Mouse (Mus musculus) midbrain, embryonic 16.5 days (tissue): ENCODE measurements around the gene Gm17622. TPM values are rescaled to one million over a fixed set of nuclear protein-coding genes. Genes with fewer than 3 reads are reported as not detected.

Source experiments
- ATAC-seq: fragments of 200-750 bp; cut with Nextera tagmentation; 2 replicates; pipeline ENCODE4 v1.8.0; 2017; ENCODE audit warnings: moderate TSS enrichment
- H3K27ac ChIP-seq: fragments of 300-500 bp; sonication (generic); 2 replicates; pipeline ENCODE4 v1.5.1; 2014; ENCODE audit warnings: mild to moderate bottlenecking, low read length, mixed read lengths
- H3K27me3 ChIP-seq: fragments of 300-500 bp; sonication (generic); 2 replicates; pipeline ENCODE4 v1.6.1; 2014; ENCODE audit warnings: low read depth, low read length, mixed read lengths; ENCODE audit not compliant: control insufficient read depth, insufficient read depth
- H3K36me3 ChIP-seq: fragments of 300-500 bp; sonication (generic); 2 replicates; pipeline ENCODE4 v1.6.1; 2014; ENCODE audit warnings: mild to moderate bottlenecking, low read length, moderate library complexity, mixed read lengths; ENCODE audit not compliant: control insufficient read depth, insufficient read depth
- H3K4me1 ChIP-seq: fragments of 300-500 bp; sonication (generic); 2 replicates; pipeline ENCODE4 v1.6.1; 2014; ENCODE audit warnings: mild to moderate bottlenecking, low read length, mixed read lengths; ENCODE audit not compliant: control insufficient read depth, insufficient read depth
- H3K4me2 ChIP-seq: fragments of 300-500 bp; sonication (generic); 2 replicates; pipeline ENCODE4 v1.6.1; 2014; ENCODE audit warnings: mild to moderate bottlenecking, low read length, mixed read lengths
- H3K4me3 ChIP-seq: fragments of 300-500 bp; sonication (generic); 2 replicates; pipeline ENCODE4 v1.5.1; 2014; ENCODE audit warnings: low read depth, mild to moderate bottlenecking, low read length, moderate library complexity, mixed read lengths
- H3K9ac ChIP-seq: fragments of 300-500 bp; sonication (generic); 2 replicates; pipeline ENCODE4 v1.6.1; 2014; ENCODE audit warnings: low read depth, low read length, mixed read lengths
- H3K9me3 ChIP-seq: fragments of 300-500 bp; sonication (generic); replicated peaks from 2 replicates; pipeline ENCODE4 v1.6.1; 2014; ENCODE audit warnings: mild to moderate bottlenecking, low read length, mixed read lengths; ENCODE audit not compliant: control insufficient read depth, poor library complexity, severe bottlenecking
- WGBS: fragments of 180-500 bp; shearing (Covaris S2); extraction: QIAGEN DNeasy Blood & Tissue Kit; methylation state at CpG from one replicate; pipeline ENCODE4 v1.1.7; 2014; 5-methylcytosine and 5-hydroxymethylcytosine counted together
- polyA plus RNA-seq: library from polyadenylated mRNA; unstranded; fragments of >200 nt; fragmentation: Nextera tagmentation; extraction: Ambion mirVana; gene quantifications from 2 replicates; pipeline ENCODE4 v1.2.1, GENCODE M21; 2015

The Gm17622 gene
- polyA plus RNA-seq, 1 experiment from 2014 or later: not detected

DNA sequence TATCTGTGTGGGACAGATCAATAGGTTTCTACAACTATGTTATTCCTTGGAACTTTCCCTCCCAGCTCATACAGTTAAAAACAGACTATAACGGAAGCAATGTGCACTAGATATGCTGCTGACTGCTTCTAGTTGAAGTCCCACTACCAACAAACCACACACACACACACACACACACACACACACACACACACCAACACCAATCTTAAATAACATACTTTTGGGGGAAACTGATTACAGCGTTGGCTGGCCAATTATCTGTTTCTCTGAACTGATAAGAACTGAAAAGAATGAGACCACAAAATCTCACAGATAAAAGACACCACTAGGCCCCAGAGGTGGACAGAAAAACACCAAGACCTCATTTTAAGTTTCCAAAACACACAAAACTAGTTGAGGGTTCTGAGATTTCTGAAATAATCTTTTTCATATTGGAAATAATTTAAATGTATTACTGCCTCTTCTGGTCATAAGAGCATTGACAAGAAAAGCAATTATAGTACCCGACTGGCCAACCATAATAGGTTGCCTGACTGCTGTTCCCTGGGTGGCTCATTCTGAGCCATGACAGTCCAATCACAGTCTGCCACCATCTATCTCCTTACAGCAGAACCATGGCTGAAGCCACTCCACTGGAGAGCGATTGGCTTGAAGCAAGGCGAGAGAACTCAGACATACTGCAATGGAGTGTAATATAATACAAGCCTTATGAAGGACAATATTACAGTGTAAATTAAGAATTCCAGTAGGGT lies 46.5 kb downstream of the Gm17622 start:
- no peaks in the 10 kb centered on the region for H3K27me3 ChIP-seq
- H3K9me3 ChIP-seq: no peaks in the 10 kb centered on the region
- H3K4me1 ChIP-seq: peaks cover 3% of the 10 kb centered on the region; the same call in 1 of the 2 replicates
- H3K9ac ChIP-seq: no peak overlapping the region
- no peak overlapping the region for H3K27ac ChIP-seq
- H3K36me3 ChIP-seq: no peaks in the 10 kb centered on the region
- no peak overlapping the region for H3K4me2 ChIP-seq
- WGBS: 93% methylated on average over 5 of the region's 5 CpGs
- no peak overlapping the region for H3K4me3 ChIP-seq
- ATAC-seq: no peak

GRCm38 (mm10) chr13:96538103-96538502 lies 47.6 kb downstream of the Gm17622 start:
- no peak for ATAC-seq
- Histone ChIP-seq H3K27me3 (no peaks in the 10 kb centered on the region), H3K9ac (no peak overlapping the region), H3K36me3 (no peaks in the 10 kb centered on the region), H3K4me1 (peaks cover 3% of the 10 kb centered on the region; the same call in 1 of the 2 replicates), H3K9me3 (no peaks in the 10 kb centered on the region), H3K4me2 (no peak overlapping the region), H3K4me3 (no peak overlapping the region), H3K27ac (no peak overlapping the region)
- WGBS: 73% methylated on average over 3 of the region's 3 CpGs

Other genes with a start within 250 kb of the Gm17622 start
- 19.2 and 21.3 TPM in 2 replicates for gene Poc5, start 102.4 kb upstream of the Gm17622 start, polyA plus RNA-seq
- gene Ankdd1b, start 19.5 kb upstream of the Gm17622 start, polyA plus RNA-seq: not detected in 2 replicates
- 7.7 and 7.8 TPM in 2 replicates for gene Polk, start 51.8 kb downstream of the Gm17622 start, polyA plus RNA-seq
- gene Col4a3bp, start 51.9 kb downstream of the Gm17622 start, polyA plus RNA-seq: 7.9 and 8.1 TPM in 2 replicates
- 240 TPM in 2 replicates for gene Hmgcr, start 180.2 kb downstream of the Gm17622 start, polyA plus RNA-seq